Mouse (Mus musculus): ENCODE results near the gene Fxr2.
"Not testable (repeated sequence)": the region's sequence is repeated elsewhere in the genome, so short reads cannot be mapped to it uniquely, and the experiment has no call there.

Fxr2 gene

DNA sequence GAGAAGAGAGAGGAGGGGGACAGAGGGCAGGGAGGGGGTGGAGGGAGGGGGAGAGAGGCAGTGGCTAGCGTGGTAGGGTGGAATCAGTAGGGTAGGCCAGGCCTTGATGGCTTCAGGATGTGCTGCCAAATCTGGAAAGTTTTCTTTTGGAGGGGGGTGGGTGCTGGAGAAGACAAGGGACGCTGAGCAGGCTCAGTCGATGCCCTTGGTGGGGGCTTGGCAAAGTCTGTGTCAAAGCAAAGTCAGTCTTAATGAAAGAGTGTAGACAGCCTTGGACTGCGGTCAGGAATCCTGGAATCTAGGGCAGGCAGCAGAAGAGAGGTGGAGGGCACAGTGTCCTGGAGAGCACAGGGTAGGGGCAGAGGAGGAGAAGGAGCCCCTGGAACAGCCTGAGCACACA, 21.9 kb upstream of the Fxr2 start:
- no peak for DNase-seq (ENCODE audit: low spot score)

DNA sequence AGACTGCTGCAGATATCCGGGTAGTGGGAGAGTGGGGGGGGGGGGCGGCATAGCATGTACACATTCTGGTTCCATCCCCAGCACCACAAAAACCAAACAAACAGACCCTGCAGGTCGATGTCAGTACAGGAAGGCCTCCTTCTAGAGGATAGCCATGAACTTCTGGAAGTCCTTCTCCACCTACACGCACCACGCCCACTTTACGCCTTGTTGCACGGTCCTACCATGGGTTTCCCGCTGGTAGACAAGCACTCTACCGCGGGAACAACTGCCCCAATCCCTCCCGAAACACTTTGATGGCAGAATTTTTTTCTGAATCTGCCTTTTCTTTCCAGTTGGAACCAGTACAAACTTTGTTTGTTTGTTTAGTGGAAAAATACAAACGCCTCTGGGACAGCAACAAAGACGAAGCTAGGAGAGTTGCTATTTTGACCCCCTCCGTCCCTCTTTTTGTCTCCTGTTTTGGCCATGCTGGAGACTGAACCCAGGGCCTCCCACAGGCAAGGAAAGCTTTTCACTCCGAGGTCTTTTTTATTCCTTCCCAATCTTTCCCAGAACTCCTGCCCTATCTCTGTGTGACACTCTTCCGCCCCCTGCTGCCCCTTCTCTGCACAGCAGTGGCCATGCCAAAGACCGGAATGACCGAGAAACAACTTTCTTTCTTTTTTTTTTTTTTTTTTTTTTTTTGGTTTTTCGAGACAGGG, 19.1 kb upstream of the Fxr2 start:
- peak; percentile 34 for DNase-seq (ENCODE audit: low spot score)

DNA sequence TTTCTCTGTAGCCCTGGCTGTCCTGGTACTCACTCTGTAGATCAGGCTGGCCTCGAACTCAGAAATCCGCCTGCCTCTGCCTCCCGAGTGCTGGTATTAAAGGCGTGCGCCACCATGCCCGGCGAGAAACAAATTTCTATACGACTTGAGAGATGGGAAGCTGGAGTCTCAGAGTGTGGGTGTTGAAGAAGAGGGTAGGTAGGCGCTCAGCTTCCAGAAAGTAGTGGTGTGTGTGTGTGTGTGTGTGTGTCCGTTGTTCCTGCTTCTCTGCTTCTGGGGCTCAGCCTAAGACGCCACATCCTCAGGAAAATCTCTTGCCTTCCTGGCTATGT, 18.6 kb upstream of the Fxr2 start:
- not testable (repeated sequence) for DNase-seq (ENCODE audit: low spot score)

DNA sequence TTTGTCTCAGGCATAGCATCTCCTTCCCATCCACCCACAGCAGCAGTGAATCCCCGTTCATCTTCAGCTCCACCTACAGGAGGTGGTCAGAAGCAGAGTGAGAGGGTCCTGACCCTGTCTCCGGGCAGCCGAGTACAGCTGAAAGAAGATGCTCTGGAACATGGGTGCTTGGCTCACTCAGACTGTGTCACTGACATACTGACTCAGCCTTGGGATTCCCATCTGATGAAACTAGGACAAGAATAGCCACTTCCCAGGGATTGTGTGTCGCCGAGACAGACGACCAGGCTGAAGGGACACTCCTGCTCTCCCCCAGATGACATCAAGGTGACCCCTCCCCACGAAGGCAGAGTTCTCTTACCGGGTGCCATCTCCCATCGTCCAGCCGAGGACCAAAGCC, 16.0 kb upstream of the Fxr2 start:
- DNase-seq (ENCODE audit: low spot score) = no peak

DNA sequence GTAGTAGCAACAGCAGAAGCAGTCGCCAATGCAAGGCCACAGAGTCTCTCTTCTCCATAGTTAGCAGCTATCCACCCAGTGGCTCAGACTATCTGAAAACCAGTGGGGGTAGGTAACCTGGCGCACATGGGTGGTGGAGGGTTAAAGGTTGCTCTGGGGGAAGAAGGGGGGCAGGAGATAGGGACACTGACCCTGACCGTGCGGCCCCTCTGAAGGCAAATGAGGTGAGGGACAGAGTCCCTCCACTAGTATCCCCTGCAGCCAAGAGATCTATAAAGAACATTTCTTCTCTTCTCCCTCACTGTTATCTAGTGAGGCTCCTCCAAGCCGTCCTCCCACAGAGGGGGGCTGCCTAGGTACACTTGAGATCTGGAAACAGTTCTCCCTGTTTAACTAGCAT, 15.0 kb upstream of the Fxr2 start, which contains the start of gene Shbg:
TSS of gene Shbg (minus strand) at position 101 of the 400 bp plus-strand sequence.
- no peak for DNase-seq (ENCODE audit: low spot score)

DNA sequence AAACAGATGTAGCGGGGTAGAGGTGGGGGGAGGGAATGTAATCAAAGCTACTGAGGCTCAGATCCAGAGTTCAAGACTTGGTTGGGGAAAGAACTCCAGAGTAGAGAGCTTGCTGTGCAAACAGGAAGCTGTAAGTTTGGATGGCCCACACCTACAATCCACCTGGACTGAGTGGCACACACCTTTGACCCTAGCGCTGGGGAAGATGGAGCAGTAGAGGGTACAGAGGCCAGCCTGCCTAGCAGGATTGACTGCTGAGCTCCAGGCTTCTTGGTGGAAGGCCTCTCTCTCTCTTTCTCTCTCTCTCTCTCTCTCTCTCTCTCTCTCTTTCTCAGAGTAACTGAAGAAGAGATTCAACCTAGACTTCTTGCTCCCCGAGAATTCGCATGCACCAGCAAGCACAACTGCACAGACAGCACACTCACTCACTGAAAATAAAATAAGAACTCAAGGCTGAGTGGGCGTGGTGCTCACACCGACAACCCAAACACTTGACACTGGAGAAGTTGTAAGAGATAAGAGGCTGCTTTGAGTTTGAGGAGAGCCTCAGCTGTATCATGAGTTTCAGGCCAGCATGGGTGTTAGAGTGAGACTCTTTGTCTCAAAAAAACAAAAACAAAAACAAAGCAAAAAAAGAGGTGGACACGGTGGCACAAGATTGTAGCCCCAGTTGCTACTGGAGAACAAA, 12.3 kb upstream of the Fxr2 start:
- DNase-seq (ENCODE audit: low spot score) = no peak

DNA sequence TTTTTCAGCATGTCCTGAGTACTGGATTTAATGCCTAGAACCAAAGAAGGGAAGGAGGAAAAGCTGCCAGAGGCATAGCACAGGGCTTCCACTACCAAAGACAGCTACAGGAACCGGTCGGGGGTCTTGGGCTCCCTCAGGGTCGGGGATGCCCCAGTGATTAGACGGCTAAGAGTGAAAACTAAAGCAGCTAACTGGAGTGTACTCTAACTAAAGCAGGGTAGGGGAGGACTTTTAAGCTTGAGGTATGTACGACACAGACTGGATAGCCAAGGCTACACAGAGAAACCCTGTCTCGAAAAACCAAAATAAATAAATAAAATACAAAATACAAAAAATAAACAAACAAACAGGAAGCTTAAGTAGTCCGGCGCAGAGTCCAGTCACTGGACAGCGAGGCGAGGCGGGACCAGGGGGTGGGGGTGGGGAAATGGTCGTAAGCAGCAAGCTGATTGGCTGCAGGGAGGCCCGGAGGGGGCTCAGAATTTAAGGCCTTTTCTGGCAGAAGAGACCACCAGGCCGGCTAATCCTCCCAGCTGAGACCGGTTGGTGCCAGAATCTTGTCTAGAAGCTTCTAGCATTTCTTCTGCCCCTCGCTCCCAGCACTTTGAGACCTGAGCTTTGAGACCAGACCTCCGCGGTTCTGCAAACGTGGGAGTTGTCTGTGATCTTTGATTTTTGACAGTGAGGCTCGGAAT, 11.1 kb upstream of the Fxr2 start, which contains the start of gene Sat2:
TSS of gene Sat2 (plus strand) at position 454 of the 698 bp plus-strand sequence.
- DNase-seq (ENCODE audit: low spot score) = no peak

DNA sequence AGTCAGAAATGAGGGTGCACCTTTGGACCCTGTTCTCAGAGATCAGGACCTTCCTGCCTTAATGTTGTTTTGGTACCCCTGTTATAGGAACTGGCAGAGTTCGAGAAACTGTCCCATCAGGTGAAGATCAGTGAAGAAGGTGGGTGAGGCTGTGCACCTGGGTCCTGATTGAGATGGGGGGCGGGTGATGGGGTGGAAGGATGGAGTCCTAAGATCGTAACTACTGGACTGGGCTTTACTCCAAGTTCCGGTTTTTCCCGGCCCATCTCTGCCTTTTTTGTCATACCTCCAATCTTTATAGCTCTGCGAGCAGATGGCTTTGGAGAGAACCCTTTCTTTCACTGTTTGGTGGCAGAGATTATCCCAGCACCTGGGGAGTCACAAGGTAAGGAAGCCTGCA, 10.4 kb upstream of the Fxr2 start:
- DNase-seq (ENCODE audit: low spot score) = no peak

DNA sequence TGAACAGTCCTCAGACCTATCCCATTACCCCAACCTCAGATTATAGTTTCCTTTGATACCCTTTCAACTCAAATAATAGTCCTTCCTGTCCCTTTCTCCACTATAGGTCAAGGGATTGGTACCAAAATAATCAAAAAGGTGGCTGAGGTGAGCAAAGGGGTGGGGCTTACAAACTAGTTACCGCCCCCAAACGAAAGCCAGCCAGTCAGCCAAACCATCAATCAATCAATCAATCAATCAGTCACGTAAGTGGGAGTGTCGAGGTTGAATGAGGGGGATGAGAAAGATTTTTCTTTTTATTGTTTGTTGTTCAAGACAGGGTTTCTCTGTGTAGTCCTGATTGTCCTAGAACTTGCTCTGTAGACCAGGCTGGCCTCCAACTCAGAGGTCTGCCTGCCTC, 9.8 kb upstream of the Fxr2 start:
- no peak for DNase-seq (ENCODE audit: low spot score)

DNA sequence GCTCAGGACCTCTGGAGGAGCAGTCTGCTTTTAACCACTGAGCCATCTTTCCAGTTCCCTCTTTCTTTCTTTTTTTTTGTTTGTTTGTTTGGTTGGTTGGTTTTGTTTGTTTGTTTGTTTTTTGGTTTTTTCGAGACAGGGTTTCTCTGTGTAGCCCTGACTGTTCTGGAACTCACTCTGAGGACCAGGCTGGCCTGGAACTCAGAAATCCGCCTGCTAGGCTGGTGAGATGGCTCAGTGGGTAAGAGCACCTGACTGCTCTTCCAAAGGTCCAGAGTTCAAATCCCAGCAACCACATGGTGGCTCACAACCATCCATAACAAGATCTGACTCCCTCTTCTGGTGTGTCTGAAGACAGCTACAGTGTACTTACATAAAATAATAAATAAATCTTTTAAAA, 8.5 kb upstream of the Fxr2 start:
- not testable (repeated sequence) for DNase-seq (ENCODE audit: low spot score)

DNA sequence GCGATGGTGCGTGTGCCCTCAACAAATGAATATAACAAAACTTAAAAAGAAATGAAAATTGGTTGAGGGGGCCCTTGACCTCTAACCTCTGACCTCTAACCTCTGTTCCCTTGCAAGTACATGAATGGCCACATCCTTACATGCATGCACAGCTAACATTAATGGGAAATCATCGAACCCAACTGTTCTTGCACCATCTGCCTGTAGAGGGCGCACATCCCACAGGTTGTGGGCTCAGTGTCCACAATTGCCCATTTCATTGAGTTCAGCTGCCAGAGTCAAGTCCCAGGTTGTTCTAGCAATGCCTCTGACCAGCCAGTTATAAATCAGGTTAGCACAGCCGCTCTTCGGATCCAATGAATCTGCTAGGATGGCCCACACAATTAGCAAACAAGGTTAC, 4.5 kb upstream of the Fxr2 start:
- peak; percentile 72 for DNase-seq (ENCODE audit: low spot score)

DNA sequence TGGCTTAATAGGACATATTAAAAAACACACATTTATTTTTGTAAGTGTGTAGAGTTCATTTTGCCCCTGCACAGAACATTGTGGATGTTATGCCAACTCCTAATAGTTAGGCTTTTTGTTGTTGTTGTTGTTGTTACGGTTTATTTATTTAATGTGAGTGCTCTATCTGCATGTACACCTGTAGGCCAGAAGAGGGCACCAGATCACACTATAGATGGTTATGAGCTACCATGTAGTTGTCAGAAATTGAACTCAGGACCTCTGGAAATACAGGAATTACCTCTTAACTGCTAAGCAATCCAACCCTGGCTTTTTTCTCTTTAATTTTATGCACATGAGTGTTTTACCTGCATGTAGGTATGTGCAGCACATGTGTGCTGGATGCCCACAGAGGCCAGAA, 3.0 kb upstream of the Fxr2 start:
- peak; percentile 28 for DNase-seq (ENCODE audit: low spot score)

DNA sequence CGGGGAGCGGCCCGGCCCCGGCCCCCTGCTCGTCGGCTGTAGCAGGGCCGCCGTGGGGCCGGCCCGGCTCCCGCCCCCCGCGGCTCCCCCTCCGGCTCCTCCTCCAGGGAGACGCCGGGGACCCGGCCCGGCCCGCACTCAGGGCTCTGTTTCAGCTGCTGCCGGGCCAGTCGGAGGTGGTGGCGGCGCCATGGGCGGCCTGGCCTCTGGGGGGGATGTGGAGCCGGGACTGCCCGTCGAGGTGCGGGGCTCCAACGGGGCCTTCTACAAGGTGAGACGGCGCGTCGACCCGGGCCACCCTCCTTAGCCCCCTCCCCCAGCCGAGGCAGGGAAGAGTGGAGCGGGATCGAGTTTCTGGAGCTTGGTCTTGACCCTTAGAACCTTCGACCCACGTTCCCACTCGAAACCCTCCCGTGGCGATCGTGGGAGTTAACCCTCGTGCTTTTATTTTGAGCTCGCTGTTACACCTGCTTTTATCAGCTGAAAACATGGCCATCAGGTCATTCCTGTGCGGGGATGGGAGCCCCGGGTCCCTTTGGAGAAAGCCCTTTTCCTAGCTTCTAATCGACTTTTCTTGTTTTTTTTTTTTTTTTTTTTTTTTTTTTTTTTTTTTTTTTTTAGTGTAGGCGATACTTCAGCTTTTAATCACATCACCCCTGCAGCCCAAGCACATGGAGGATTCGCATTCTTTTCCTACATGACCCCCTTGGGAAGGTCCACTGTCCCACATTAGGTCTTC, 507 bp downstream of the Fxr2 start:
- DNase-seq (ENCODE audit: low spot score) = no peak

DNA sequence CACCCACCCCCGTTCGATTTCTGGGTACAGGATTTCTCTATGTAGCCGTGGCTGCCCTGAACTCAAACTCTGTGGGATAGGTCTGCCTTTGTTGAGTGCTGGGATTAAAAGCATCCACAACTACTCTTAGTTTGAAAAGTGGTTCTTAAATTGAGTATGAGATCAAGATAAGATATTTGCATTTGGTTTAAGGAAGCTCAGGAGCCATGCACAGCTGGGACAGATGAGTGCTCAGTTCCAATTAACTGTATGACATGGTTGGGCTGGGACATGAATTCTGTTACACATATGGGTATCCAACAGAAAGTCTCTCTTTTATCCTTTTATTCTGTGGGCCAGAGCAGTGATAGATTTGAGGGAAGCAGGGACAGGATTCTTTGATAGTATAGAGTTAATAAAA, 2.7 kb downstream of the Fxr2 start:
- DNase-seq (ENCODE audit: low spot score) = no peak

DNA sequence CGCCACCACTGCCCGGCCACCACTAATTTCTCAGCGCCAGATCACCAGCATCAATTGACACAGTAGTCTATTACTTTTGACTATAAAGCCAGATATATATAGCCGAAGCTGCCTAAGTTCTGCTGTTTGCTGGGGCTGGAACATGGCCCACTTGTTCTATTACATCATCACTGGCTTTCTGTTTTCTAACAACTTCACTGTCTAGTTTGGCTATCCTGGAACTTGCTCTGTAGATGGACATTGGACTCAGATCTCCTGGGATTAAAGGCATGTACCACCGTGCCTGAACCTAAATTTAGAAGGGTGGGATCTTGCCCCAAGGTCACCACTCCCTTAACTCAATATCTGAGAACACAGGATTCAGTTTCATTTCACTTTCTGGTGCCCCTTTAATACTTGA, 13.1 kb downstream of the Fxr2 start:
- no peak for DNase-seq (ENCODE audit: low spot score)

DNA sequence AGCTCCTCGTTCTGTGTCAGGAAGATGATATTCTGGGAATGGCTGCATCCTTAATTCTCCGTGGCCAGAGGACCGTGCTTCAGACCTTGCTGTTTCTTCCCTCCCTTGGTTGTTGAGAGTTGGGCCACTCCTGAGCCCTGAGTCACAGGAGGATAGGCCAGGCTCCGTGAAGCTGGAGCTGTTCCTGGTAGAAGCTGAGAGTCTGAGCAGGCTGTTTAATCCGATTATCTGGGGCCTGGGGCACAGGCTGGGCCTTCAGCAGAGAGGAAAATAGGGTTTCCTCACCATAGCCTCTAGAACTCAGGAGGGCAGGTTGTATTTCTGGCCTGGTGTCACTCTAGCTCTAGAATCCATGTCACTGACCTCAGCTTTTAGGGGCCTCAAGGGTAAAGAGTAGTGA, 20.6 kb downstream of the Fxr2 start:
- no peak for DNase-seq (ENCODE audit: low spot score)

DNA sequence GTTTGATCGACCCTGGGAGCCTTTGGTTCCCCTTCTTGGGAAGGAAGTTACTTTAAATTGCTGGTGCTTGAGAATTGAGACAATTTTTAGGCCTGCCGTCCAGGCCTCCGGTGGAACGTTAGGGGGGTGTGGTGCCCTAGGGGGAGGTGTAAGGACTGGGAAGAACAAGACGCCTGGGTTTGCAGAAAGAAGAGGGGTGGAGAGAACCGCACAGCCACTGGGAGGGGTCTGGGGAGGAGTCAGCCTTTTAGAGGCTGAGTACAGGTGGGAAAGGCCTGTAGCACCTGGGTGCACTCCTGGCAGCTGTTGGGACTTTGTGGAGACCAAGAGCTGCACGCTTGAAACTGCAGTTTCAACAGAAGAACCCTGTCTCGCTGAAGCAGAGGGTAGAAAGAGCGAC, 22.0 kb downstream of the Fxr2 start:
- no peak for DNase-seq (ENCODE audit: low spot score)

DNA sequence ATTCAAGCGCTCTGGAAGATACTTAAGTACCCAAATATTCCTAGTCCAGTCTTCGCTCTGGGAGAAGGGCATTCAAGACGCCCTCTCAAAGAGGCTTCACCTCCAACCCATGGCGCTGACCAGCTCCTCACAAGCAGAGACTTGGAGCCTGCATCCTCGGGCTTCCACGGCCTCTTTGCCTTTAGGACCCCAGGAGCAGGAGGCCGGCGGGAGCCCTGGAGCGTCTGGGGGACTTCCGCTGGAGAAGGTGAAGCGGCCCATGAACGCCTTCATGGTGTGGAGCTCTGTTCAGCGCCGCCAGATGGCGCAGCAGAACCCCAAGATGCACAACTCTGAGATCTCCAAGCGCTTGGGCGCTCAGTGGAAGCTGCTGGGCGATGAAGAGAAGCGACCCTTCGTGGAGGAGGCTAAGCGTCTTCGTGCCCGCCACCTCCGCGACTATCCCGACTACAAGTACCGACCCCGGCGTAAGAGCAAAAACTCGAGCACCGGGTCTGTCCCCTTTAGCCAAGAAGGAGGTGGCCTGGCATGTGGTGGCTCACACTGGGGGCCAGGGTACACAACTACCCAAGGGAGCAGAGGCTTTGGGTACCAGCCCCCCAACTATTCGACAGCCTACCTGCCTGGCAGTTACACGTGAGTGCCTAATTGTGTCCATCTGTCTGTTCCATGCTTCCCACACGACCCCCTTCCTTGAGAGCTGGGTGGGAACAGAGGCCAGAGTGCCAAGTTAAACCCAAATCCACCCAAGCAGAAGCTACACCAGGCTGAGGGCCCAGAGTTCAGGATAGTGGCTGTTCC, 22.7 kb downstream of the Fxr2 start, which contains the start of gene Sox15:
TSS of gene Sox15 (plus strand) at position 51 of the 801 bp plus-strand sequence.
- DNase-seq (ENCODE audit: low spot score) = no peak

DNA sequence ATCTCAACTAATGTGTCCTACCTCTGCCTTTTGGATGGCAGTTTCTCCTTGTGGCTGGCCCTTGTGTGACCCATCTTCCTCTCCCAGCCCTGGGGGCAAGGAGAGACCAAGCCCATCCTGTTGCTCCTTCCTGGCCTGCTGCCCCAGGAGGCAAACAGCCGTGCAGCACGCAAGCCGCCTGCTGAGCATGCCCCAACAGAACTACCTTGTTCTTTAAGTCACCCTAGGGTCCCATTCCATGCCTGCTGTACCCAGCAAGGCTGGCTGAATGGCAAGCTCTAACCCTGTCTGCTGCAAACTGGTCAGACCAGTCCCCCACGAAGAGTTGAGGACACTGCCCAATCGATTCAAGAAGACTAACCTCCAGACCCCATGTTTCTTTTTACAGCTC, 23.3 kb downstream of the Fxr2 start:
- DNase-seq (ENCODE audit: low spot score) = no peak

DNA sequence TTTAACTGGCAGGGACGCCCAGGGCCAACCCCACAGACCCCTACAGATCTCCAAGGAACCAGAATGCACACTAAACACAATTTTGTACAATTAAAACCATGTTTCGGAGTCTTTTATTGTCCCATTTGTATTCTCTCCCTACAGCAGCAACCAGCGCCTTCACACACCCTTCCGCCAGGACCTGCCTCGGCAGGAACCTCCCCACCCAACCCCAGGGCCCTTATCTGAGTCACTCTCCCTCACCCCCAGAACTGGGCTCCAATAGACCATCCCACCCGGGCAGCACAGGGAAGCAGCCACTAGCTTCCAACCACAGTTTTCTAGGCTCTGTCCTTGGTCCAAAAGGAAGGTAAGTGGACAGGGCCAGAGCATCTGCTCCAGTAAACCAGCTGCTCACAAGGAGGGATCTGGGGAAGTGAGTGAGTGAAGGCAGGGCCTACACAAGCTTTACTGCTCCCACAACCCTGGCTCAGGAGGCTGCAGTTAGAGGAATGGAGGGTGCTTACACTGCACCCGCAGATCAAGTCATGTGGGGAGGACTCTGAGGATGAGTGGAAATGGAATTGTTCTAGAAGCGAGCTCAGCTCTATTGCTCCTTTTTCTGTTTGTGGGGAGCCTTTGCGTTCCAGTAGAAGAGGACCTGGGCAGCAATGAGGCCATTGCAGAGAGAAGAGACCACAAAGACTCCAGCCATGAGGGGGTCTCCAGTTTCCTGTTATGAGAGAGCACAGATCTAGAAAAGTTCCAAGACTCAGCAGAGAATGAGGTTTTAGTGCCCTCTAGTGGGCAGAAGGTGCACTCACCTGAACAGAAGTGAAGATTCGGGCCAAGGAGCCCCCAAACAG, 24.0 kb downstream of the Fxr2 start:
- peak; percentile 56 for DNase-seq (ENCODE audit: low spot score)

DNA sequence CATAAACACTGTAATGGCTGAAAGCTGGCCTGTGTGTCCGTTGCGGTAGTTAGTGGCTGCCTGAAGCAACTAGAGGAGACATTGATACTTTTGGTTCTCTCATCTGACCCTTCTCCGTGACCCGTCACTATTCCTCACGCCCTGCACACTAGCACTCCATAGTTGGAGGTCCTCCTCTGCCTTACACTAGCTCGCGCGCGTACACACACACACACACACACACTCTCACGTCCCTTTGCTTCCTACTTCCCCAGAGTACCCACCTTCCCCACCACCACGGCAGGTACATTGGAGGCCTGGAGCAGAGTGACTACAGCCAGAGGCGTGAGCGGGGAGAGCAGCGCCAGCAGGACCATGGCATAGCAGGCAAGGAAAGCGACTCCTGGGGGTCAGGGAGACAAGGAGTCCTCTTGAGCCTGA, 24.7 kb downstream of the Fxr2 start:
- DNase-seq (ENCODE audit: low spot score) = no peak

All from T-cell, adult 2 months (primary cell).